Mouse (Mus musculus): ENCODE measurements around the gene Tiam1. TPM values are rescaled to one million over a fixed set of nuclear protein-coding genes. Genes with fewer than 3 reads are reported as not detected.

Gene Tiam1
- total RNA-seq, 2 experiments from 2014 or later: 4.6 to 10.5 TPM

DNA sequence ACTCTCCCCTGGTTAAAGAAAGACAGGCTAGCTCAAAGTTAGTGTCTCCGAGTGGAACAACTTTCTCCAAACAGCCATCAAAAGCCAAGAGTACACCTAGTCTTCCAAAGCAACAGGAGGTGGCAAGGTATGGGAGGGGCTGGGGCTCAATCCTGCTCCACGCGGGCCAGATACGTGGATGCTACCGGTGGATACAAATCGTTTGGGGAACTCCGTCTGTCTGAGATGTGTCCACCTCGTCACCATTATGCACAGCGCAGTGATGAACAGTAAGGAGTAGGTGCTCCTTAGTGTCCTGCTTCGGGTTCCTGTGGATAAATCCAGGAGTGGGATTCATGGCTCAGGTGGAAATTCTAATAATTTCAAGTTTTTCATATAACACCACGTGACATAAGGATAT is 377.6 kb downstream of the Tiam1 start:
- intact Hi-C loops (cut with DNase I): loop anchor here (10.0 kb wide), 1 partner anchor 151 kb away; no protein-coding TSS in a partner anchor
- DNase-seq: no peak

- no peak for DNase-seq
- intact Hi-C loops (cut with DNase I): loop anchor here (10.0 kb wide), 1 partner anchor 151 kb away; no protein-coding TSS in a partner anchor
Observed at GRCm38 (mm10) chr16:89765470-89765869, 378.1 kb downstream of the Tiam1 start.

DNA sequence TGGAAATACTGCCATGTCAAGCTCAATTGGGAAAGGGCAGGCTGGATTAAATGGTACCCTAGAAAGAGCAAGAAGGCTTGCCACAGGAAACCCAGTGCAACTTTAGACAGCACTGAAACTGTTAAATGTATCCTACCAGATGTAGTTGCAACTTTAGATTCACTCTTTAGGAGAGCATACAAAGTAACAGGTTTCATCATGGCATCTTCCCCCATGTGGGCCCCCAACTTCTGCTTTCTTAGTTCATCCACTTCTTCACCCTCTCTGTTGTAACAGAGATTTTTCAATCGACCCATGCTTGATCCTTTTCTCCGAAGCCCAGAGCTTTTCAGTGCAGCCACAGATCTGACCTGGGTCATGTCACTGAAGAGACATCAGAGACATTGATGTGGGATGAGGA is 379.8 kb downstream of the Tiam1 start:
- no peak for DNase-seq
- intact Hi-C loops (cut with DNase I): loop anchor here (5.0 to 10.0 kb wide), 2 partner anchors 149 to 242 kb away; no protein-coding TSS in a partner anchor

DNA sequence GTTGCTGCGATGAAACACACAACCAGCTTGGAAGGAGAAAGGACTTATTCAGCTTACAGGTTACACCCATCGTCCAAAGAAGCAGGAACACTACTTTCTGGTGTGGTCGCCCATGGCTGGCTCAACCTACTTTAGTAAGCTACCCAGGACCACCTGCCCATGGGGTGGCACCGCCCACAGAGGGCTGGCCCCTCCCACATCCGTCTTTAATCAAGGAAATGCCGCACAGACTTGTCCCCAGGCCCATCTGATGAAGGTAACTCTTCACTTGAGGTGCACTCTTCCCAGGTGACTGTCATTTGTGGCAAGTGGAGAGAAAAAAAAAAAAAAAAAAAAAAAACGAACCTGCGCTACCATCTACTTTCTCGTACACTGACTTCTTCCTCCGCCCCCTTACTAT is 381.0 kb downstream of the Tiam1 start:
- no peak for DNase-seq
- intact Hi-C loops (cut with DNase I): loop anchor here (5.0 to 10.0 kb wide), 2 partner anchors 148 to 240 kb away; no protein-coding TSS in a partner anchor

GRCm38 (mm10) chr16:89762096-89762495 is 381.5 kb downstream of the Tiam1 start:
- intact Hi-C loops (cut with DNase I): loop anchor here (5.0 to 10.0 kb wide), 2 partner anchors 147 to 240 kb away; no protein-coding TSS in a partner anchor
- no peak for DNase-seq

- no peak for DNase-seq
- intact Hi-C loops (cut with DNase I): no loop called here
Observed at GRCm38 (mm10) chr16:89757384-89757783, 386.2 kb downstream of the Tiam1 start.

DNA sequence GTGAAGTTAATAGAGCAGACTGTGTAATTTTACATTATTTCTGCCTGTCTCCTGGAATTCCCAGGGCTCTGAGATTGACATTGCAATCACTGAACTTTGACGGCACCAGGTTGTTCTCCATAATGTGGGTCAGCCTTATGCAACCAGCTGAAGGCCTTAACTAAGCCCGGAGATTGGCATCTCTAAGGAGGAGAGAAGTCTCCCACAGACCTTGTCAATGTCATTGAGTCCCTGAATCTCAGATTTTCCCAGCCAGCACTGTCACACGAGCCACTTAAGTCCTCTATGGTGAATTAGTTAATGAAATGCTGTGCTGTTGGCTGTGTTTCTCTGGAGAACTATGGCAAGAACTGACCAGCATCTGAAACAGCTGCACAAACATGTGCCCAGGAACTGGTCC is 388.9 kb downstream of the Tiam1 start:
- DNase-seq: no peak
- intact Hi-C loops (cut with DNase I): no loop called here

DNA sequence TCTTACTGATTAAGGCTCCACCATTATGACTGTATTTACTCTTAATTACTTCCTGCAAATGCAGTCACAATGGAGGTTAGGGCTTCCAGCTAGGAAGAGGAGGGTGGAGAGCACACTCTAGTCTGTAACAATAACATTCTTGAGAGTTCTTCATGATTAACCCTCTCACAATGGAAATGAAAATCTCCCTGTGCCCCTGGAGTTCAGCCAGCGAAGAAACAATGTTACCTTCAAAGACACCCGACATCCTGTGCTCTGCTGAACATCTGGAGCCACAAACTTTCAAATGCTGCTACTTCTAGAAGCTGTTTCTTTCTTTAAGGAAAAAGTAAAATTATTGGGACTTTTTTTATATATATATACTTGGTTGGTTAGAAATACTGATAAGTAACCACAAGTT is 395.7 kb downstream of the Tiam1 start:
- intact Hi-C loops (cut with DNase I): no loop called here
- DNase-seq: no peak

DNA sequence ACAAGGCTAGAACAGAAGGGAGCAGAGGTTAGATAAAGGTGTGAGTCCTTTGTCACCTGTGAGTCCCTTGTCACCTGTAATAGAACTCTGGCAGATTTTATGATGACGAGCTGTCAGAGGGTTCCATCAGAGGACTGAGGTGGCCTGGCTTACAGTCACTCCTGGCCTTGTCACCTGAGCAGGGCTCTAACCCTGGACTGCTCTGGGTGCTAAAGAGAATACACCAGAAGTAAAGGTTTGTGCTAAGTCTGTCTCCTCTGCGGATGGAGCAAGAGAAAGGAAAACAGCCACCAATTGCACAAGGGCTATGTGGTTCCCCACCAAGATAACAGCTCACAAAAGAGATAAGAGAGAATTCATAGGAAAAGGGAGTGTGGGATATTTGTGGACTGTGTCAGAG is 404.0 kb downstream of the Tiam1 start:
- no peak for DNase-seq
- intact Hi-C loops (cut with DNase I): no loop called here

DNA sequence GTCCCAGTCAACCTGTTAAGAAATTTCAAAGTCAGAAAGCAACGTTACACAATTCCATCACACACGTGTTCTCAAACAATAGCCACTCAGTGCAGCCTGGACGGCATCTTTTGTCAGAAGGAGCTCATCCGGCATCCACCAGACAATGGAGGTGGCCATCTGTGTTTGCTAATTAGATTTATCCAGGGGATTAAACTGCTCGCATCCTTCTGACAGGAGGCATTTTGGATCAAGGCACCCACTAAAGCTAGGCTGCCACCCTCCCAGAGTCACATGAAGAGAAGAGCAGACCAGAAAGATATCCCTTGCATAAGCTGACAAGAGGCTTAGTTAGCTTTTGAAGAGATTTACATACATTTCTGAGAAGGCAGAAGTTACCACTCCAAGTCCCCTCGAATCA is 404.6 kb downstream of the Tiam1 start:
- no peak for DNase-seq
- intact Hi-C loops (cut with DNase I): no loop called here

Other genes starting within 250 kb of the Tiam1 start
- 100 to 1,000 TPM; 269 to 291 TPM for gene Sod1, start 77.0 kb upstream of the Tiam1 start, total RNA-seq (2021)
- 10 to 100 TPM; 15.0 to 17.4 TPM for gene Scaf4, start 140.7 kb upstream of the Tiam1 start, total RNA-seq (2021)
- gene Hunk, start 242.2 kb upstream of the Tiam1 start, total RNA-seq (2021): 1 to 10 TPM in 1 of 2 experiments, under 1 TPM in 1; 0.74 to 1.1 TPM